ENCODE assay signal across 8 mouse cellular contexts in the genomic region with DNA sequence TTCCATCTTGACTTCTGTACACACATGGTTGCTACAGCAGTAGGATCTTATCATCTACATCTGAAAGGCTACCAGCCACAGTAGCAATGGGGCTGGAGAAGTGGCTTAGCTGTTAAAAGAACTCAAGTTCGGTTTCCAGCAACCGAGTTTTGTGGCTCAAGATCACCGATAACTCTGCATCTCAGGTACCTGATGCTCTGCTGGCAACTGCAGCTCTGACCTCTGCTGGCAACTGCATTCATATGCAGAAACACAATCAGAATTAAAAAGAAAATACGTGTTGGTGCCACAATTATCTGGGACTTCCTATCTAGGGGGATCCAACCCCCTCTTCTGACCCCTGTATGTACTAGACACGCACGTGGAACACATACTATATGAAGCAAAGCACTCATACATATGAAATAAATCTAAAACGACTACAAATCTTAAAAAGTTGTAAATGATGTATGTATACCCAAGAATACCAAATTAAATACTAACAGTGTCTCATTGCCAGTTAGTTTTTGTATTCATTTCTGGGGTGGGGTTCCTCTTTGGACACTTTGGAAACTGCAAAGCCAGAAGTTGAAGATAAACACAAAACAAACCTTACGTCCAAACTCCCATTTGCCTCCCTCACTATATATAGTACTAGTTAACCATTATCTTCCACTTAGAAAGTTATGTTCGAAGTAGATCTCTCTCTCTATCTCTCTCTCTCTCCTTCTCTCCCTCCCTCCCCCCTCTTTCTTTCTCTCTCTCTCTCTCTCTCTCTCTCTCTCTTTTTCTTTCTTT. TPM values are rescaled to one million over a fixed set of nuclear protein-coding genes. Genes with fewer than 3 reads are reported as not detected.
DNase-seq lines count a peak whose midpoint lies in the region; ATAC-seq lines count a peak whose summit lies in the region.

No protein-coding gene starts in this region.

- peak; percentile 37; the same call in 1 of the 2 replicates for ATAC-seq in intestine, embryonic 16.5 days
- ATAC-seq in monocyte, adult 5-6 weeks (replicated peaks; ENCODE audit: insufficient number of reproducible peaks, low FRiP score, low TSS enrichment, poor library complexity, severe bottlenecking) = peak; percentile 5; the same call in 1 of the 2 replicates

- peak; percentile 35 for DNase-seq in embryo, embryonic 10 days (ENCODE audit: low spot score)
- no peak for DNase-seq in embryo, embryonic 9.5 days (ENCODE audit: extremely low spot score)
- peak; percentile 74 for DNase-seq in 416B (ENCODE audit: low read depth)
- peak; percentile 23 for DNase-seq in embryo, embryonic 11 days
- DNase-seq in layer of hippocampus, adult 9-11 months = no peak
- no peak for DNase-seq in adrenal gland, adult 8-10 months

- 17% methylated on average over 9 of the region's 9 CpGs for WGBS in intestine, embryonic 16.5 days

- no peaks in the 10 kb centered on the region for H3K9me3 ChIP-seq in intestine, embryonic 16.5 days (ENCODE audit: control insufficient read depth, low read length)

- H3K36me3 ChIP-seq in intestine, embryonic 16.5 days (ENCODE audit: control insufficient read depth, insufficient read depth, low read length) = no peaks in the 10 kb centered on the region

- H3K9ac ChIP-seq in intestine, embryonic 16.5 days (ENCODE audit: low read depth, low read length) = no peak overlapping the region

- peak overlapping the region; percentile 50 for H3K4me2 ChIP-seq in intestine, embryonic 16.5 days (ENCODE audit: low read depth, low read length)

- no peak overlapping the region for H3K27ac ChIP-seq in intestine, embryonic 16.5 days (ENCODE audit: low read length)

- H3K4me1 ChIP-seq in intestine, embryonic 16.5 days (ENCODE audit: control insufficient read depth, insufficient read depth, low read length) = peaks cover 9% of the 10 kb centered on the region

- no peak overlapping the region for H3K4me3 ChIP-seq in intestine, embryonic 16.5 days (ENCODE audit: low read length)

- H3K27me3 ChIP-seq in intestine, embryonic 16.5 days (replicated peaks; ENCODE audit: control insufficient read depth, insufficient read depth, low read length) = no peaks in the 10 kb centered on the region

RNA-seq across cellular contexts. Expression of a gene that starts 0.7 kb away (rescaled TPM):
- polyA plus RNA-seq in intestine, embryonic 16.5 days (2015; fragmentation: Nextera tagmentation; extraction: Ambion mirVana) = 62.6 and 63.1 TPM in 2 replicates
- total RNA-seq in monocyte, adult 5-6 weeks (2017) = 71.2 to 120 TPM (median 75.3 TPM) in 3 replicates
- total RNA-seq in adrenal gland, adult 8-10 months (2022) = 10 to 100 TPM; 45.3 to 56.4 (median 50.8) TPM

Comparison
In these comparisons a context has a peak if more than half of its experiments do, and no peak if none do; other contexts are left out.
1. DNase-seq: peak in embryo, embryonic 10 days (single experiment), 416B (single experiment) and embryo, embryonic 11 days (single experiment); none in embryo, embryonic 9.5 days (single experiment), layer of hippocampus, adult 9-11 months (single experiment) and adrenal gland, adult 8-10 months (single experiment).